Comparison of ENCODE assay signal across 20 mouse cellular contexts in the genomic region with DNA sequence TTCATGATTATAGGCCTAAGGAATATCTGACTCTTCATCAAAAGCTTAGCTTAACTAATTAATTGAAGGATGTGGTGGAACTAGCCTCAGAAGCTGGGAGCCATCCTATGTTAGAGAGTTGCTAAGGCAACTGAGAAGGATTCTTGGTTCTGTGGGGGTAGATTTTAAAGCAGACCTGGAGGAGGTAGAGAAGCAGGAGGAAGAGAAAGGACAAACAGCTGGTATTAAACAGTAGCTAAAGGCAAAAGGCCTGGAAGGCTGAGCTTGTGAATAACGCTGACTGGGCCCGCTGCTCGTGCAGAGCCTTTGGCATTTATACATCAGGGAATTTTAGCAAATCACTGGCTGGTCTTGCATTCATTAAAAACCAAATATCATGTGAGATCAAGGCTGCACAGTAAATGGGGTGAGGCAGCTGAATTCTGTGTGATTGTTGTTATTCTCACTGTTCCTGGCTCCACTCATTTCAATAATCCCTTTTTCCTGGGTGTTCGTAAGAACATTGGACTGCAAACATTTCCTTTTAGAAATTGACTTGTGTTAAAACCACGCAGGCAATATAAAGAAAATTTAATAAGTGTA.
DNase-seq lines count a peak whose midpoint lies in the region; ATAC-seq lines count a peak whose summit lies in the region.
"Had no signal": no experiment of that assay in that cellular context is flagged by ENCODE, and none has a peak within 500 bp of the region (broad histone marks: within the 10 kb centered on the region; RNA-seq: fewer than 3 reads in every experiment).

No protein-coding gene starts in this region.

- H3K4me3 ChIP-seq in midbrain, embryonic 15.5 days = no peak overlapping the region
- H3K4me3 ChIP-seq in heart, embryonic 12.5 days = no peak overlapping the region
- H3K4me3 ChIP-seq: embryonic facial prominence, embryonic 13.5 days; heart, embryonic 10.5 days; lung, embryonic 15.5 days; stomach, embryonic 15.5 days had no signal

- peak; percentile 18 for DNase-seq in layer of hippocampus, adult 11-12 months (ENCODE audit: low spot score)
- DNase-seq in layer of hippocampus, postnatal 25 days (ENCODE audit: extremely low spot score in 1 of 2, low spot score in 1 of 2) = no peak
- peak; percentile 22 for DNase-seq in right cerebral cortex, adult 18-20 months
- no peak for DNase-seq in right cerebral cortex, postnatal 4 days
- no peak for DNase-seq in testis, postnatal 14 days (ENCODE audit: low spot score)
- DNase-seq: adrenal gland, adult 2 months; cerebellum, postnatal 10 days; heart, postnatal 10 days; kidney, adult 2 months; kidney, postnatal 10 days; lung, postnatal 4 days; thymus, adult 2 months had no signal

- H3K36me3 ChIP-seq in midbrain, embryonic 15.5 days (replicated peaks) = no peaks in the 10 kb centered on the region
- H3K36me3 ChIP-seq in heart, embryonic 12.5 days = no peaks in the 10 kb centered on the region
- H3K36me3 ChIP-seq: embryonic facial prominence, embryonic 13.5 days; heart, embryonic 10.5 days; lung, embryonic 15.5 days; stomach, embryonic 15.5 days had no signal

- ATAC-seq in midbrain, embryonic 15.5 days (replicated peaks) = peak; percentile 82
- ATAC-seq in heart, embryonic 12.5 days (ENCODE audit: insufficient number of reproducible peaks, low FRiP score) = no peak
- ATAC-seq: inflammation-experienced regulatory T-cells, adult 6 months had no signal

- peaks cover 9% of the 10 kb centered on the region; the same call in 1 of the 2 replicates for H3K4me1 ChIP-seq in midbrain, embryonic 15.5 days
- H3K4me1 ChIP-seq in heart, embryonic 12.5 days (replicated peaks) = no peaks in the 10 kb centered on the region
- H3K4me1 ChIP-seq: embryonic facial prominence, embryonic 13.5 days; heart, embryonic 10.5 days; lung, embryonic 15.5 days; stomach, embryonic 15.5 days had no signal

- 30% methylated on average over 5 of the region's 5 CpGs for WGBS in midbrain, embryonic 15.5 days
- 81% methylated on average over 5 of the region's 5 CpGs for WGBS in heart, embryonic 12.5 days

- H3K27ac ChIP-seq in midbrain, embryonic 15.5 days = peak overlapping the region; percentile 50
- no peak overlapping the region for H3K27ac ChIP-seq in heart, embryonic 12.5 days (ENCODE audit: poor library complexity, severe bottlenecking)
- H3K27ac ChIP-seq: embryonic facial prominence, embryonic 13.5 days; heart, embryonic 10.5 days; liver, embryonic 14.5 days; lung, embryonic 15.5 days; stomach, embryonic 15.5 days had no signal

- no peak overlapping the region for H3K4me2 ChIP-seq in midbrain, embryonic 15.5 days
- H3K4me2 ChIP-seq in heart, embryonic 12.5 days = no peak overlapping the region
- H3K4me2 ChIP-seq: embryonic facial prominence, embryonic 13.5 days; lung, embryonic 15.5 days; stomach, embryonic 15.5 days had no signal

- no peaks in the 10 kb centered on the region for H3K27me3 ChIP-seq in midbrain, embryonic 15.5 days (replicated peaks)
- H3K27me3 ChIP-seq in heart, embryonic 12.5 days (replicated peaks) = no peaks in the 10 kb centered on the region
- H3K27me3 ChIP-seq: embryonic facial prominence, embryonic 13.5 days; lung, embryonic 15.5 days; stomach, embryonic 15.5 days had no signal

- H3K9me3 ChIP-seq in midbrain, embryonic 15.5 days = no peaks in the 10 kb centered on the region
- H3K9me3 ChIP-seq in heart, embryonic 12.5 days (replicated peaks) = no peaks in the 10 kb centered on the region
- H3K9me3 ChIP-seq: embryonic facial prominence, embryonic 13.5 days; heart, embryonic 10.5 days; lung, embryonic 15.5 days; stomach, embryonic 15.5 days had no signal

- no peak overlapping the region for H3K9ac ChIP-seq in midbrain, embryonic 15.5 days
- H3K9ac ChIP-seq in heart, embryonic 12.5 days = no peak overlapping the region
- H3K9ac ChIP-seq: embryonic facial prominence, embryonic 13.5 days; liver, embryonic 14.5 days; lung, embryonic 15.5 days; stomach, embryonic 15.5 days had no signal

Comparison
In these comparisons a context has a peak if more than half of its experiments do, and no peak if none do; other contexts are left out.
1. DNase-seq: peak in layer of hippocampus, adult 11-12 months (single experiment) and right cerebral cortex, adult 18-20 months (single experiment); none in layer of hippocampus, postnatal 25 days (0 of 2), right cerebral cortex, postnatal 4 days (single experiment) and testis, postnatal 14 days (single experiment).